Mouse (Mus musculus) cerebellum, adult 18-20 months (tissue): ENCODE measurements at regions not wholly inside any gene's neighbourhood (a gene's known extent, or its start where the extent isn't known, plus 50 kb on each side); places are given as distances from the start of the nearest gene placed in this dataset.
A peak's percentile ranks its signal among the peaks of the same experiment; 100 is the strongest.

Source experiments
- DNase-seq, 2 experiments: peaks; one replicate each; pipeline ENCODE4 v3.0.0; 2021

- no peak for DNase-seq
Observed at GRCm38 (mm10) chrX:14273628-14274337, 62.8 kb downstream of the H2al1n start.

- DNase-seq: no peak
Observed at GRCm38 (mm10) chrX:14279312-14279711, 68.4 kb downstream of the H2al1n start.

DNA sequence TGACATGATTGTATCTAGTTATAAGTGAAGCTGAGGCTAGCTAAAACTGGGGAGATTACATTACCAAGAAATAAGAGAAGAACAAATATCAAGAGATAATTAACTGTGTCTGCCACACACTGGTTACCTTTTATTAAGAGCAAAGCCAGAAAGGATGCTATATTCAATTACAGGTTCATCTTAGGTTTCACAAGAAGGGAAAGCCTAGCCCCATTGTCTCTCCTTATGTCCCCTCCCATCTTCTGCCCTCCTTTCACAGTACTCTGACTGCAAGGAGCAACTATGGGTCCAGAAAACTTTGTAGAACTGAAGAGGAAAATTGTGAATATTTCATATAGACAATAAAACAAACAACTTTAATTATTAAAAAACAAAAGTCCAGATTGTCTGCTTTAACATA, 68.8 kb downstream of the H2al1n start:
- no peak for DNase-seq

DNA sequence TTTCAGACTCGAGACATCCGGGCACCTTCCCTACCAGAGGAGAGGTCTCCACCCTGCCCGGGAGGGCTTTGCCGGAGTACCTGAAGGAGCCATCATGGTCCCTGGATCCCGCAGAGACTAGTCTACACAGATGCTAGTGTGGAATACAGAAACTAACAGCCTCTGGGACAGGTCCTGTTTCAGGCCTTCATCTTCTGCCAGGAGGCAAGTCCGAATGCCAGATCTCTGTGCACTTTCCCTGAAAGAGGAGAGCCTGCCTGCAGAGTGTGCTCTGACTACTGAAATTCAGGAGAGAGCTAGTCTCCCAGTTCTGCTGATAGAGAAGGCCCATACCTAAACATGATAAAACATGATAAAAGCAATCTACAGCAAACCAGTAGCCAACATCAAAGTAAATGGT, 83.9 kb downstream of the H2al1n start:
- DNase-seq: no peak

DNA sequence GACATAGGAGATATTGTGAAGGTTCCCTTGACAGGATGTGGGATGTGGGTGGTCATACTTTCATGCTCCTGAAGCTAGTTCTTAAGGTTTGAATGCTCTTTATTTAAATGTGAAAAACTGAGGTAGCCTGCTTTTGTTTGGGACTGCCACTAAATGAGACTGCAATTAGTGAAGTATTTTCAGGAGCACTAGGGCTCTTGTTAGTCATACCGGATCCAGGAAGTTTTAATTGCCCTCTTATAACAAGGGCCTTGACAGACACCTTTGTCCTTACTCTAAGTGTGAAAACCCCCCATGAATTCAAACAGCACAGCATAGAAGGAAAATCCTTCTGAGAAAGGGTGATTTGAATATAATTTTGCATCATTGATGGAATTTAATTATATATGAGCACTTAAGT, 91.2 kb downstream of the H2al1n start:
- no peak for DNase-seq

- DNase-seq: no peak
Observed at GRCm38 (mm10) chrX:14312746-14313145, 101.8 kb downstream of the H2al1n start.

DNA sequence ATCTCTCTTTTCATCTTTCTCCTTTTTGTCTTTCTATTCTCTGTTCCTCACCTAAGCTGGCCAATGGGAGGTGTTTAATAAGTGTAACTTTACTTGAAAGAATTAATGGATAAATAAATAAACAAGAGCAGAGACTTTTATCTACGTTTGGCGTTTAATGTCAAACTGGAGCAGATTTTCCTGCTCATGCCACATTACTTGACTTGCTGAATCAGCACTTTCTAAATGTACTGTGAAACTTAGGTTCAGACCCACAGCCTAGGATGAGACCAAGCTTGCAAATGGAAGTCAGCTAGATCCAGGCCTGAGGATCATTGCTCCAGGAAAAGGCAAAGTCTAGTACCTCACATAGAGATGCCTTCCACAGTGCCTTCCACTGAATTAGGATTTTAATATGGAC, 141.5 kb downstream of the H2al1n start:
- DNase-seq: no peak

DNA sequence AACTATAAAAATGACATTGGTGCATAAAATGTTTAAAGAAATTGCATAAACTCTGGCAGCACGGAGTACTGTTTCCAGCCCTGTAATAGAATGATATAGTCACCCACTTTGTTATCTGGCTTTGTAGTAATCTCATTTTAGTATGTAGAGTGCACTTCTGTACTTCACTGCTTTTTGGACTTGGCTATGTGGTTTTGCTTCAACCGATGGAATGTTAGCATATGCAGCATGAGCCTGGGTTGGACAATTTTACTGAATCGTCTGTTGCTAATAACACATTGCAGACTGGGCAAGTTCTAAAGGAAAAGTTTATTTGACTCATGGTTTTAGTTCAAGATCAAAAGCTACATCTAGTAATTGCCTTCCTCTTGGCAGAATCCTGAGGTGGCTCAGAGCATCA, 142.4 kb downstream of the H2al1n start:
- DNase-seq: no peak

GRCm38 (mm10) chrX:14356466-14357030, 145.6 kb downstream of the H2al1n start:
- DNase-seq: peak; percentile 3 to 16
